Mouse (Mus musculus) urinary bladder, adult 2 months (tissue): ENCODE data around the gene Nup205. TPM values are rescaled to one million over a fixed set of nuclear protein-coding genes. Genes with fewer than 3 reads are reported as not detected.
"Not testable (repeated sequence)": the region's sequence is repeated elsewhere in the genome, so short reads cannot be mapped to it uniquely, and the experiment has no call there.

Experiments used
- DNase-seq: peaks from one replicate; pipeline ENCODE4 v3.0.0; 2022; ENCODE audit warnings: low spot score
- polyA plus RNA-seq: library from polyadenylated mRNA; depleted of rRNA; stranded (reverse); fragments of >200 nt; gene quantifications from 2 replicates; pipeline ENCODE4 v1.2.3, GENCODE M21; 2012; rRNA removed

Gene Nup205
- 15.8 and 19.3 TPM in 2 replicates for polyA plus RNA-seq

DNA sequence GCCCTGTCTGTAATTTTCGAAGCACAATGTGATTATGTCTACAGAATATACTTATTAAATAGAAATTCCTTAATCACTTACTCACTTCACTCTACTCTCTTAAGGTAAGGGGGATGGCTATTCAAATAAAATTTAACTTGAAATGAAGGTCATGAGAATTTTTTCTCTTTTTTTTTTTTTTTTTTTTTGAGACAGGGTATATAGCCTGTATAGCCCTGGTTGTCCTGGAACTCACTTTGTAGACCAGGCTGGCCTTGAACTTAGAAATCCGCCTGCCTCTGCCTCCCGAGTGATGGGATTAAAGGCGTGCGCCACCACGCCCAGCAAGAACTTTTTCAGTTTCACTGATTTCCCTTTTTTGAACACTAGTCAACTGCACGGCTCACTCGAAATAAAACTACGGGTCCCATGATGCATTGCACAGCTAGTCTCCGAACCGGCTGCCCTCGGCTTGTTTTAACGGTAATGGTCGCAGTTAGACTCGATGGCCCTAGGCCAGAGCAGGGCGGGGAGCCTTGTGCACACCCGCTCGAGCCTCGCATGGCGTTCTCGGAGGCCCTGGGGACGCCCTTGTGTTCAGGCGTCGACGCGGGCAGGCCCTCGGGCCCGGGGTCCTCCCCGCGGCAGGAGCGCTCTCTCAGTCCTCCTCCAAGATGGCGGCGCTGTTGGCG, at the start of gene Nup205:
TSS of gene Nup205 (plus strand) at position 443 of the 671 bp plus-strand sequence.
- peak; percentile 82 for DNase-seq

DNA sequence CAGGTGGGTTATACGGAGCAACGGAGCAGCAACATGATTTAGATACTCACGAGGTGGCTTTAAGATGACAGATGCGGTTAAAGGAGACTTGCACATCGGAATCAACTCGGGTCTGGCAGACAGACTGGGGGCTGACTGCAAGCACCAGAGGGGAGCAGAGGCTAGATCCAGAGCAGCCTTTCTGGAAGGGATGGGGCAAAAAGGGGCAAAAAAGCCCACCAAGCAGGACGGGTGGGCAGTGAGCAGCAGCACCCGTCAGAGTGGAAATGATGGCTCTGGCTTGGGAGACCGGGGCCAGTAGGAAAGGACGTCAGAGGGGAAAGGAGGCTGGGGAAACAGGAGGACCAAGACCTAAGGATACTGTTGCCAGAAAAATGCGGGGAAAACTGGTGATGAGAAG, 44.4 kb upstream of the Nup205 start:
- no peak for DNase-seq

DNA sequence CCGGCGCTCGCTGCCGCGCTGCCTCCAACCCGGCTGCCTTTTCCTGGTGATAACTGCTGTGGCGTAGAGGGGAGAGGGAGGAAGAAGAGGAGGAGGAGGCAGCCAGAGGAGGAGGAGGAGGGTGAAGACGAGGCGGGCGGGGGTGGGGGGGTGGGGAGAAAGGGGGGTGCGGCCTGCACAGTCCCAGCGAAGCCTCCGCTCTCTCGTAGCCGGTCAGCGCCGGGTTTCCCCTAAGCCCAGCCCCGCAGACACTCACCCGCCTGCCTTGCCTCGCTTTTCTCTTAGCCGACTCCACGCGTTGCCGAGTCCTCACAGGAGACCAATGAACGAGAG, 44.0 kb upstream of the Nup205 start:
- DNase-seq, result no peak

DNA sequence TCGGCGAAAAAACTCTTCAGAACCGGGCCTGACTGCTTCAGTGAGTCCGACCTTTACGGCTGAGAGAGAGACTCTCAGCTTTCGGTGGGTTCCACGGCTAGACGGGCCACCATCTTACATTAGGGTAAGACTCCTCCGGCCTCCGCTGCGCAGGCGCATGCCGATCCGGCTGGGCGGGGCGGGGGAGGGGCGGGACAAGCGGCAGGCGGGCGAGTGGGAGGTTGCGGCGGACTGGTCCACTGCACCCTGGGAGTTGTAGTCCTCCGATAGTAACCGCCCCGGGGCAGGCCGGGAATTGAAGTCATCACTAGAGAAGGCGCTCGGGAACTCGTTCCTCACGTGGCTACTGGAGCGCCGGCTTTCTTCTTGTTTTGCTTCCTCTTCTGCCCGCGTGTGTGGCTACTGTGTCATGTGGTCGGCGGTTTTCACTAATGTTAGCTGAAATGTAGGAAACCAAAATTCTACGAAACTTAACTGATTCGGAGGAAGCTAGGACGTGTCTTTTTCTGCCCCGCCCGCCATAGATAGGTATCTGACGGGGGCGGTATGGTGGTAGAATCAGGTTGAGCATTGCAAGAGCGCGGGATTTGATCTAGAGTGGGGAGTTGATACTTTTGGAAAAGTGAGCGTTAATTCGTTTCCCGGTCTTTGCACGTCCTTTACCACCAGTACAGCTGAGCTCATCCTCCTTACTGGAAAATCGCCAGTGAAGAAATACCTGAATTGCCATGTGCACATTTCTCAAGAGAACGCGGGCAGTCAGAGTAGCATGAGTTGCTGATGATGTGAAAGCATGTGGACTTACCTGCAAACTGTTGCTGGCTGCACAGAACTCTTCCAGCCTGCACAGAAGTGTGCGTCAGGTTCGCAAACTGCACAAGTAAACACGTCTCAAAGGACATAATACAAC, 43.4 kb upstream of the Nup205 start, which contains the start of gene Cnot4:
TSS of gene Cnot4 (minus strand) at position 146 of the 910 bp plus-strand sequence.
- peak; percentile 91 for DNase-seq

DNA sequence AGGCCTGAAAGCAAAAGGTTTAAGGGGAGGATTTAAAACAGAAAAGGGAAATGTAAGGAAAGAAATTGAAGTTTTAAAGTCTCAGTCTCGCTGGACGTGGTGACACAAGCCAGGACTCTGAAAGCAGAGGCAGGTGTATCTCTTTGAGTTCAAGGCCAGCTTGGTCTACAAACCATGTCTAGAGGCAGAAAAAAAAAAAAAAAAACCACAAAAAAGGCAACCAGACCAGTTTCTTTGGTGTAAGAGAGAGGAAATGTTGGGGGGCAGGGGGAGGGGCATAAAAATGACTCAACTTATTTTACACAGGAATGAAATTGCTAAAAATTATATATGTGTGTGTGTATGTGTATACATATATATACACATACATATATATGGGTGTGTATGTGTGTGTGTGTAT, 42.4 kb upstream of the Nup205 start:
- no peak for DNase-seq

DNA sequence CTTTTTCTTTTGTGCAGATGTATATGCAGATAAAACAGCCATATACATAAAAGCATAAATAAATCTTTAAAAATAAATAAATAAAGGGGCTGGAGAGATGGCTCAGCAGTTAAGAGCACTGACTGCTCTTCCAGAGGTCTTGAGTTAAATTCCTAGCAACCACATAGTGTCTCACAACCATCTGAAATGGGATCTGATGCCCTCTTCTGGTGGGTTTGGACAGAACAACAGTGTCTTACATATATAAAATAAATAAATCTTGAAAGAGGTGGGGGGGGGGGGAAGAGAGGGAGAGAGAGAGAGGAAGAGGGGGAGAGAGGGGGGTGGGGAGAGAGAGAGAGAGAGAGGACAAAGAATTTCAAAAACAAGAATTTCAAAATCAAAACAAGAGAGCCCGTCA, 36.9 kb upstream of the Nup205 start:
- no peak for DNase-seq

DNA sequence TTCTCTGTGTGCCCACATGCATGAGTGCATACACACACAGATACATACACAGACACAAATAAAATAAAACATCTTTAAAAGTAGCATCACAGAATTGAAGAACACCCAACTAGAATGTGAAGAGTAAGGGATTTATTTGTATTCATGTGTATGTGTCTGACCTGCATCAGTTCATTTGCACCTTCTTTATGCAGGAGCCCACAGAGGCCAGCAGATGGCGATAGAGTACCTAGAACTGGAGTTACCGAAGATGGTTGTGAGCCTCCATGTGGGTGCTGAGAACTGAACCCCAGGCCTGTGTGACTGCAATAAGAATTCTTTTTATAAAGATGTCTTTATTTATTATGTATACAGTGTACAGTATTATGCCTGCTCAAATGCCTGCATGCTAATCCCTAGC, 31.7 kb upstream of the Nup205 start:
- no peak for DNase-seq

DNA sequence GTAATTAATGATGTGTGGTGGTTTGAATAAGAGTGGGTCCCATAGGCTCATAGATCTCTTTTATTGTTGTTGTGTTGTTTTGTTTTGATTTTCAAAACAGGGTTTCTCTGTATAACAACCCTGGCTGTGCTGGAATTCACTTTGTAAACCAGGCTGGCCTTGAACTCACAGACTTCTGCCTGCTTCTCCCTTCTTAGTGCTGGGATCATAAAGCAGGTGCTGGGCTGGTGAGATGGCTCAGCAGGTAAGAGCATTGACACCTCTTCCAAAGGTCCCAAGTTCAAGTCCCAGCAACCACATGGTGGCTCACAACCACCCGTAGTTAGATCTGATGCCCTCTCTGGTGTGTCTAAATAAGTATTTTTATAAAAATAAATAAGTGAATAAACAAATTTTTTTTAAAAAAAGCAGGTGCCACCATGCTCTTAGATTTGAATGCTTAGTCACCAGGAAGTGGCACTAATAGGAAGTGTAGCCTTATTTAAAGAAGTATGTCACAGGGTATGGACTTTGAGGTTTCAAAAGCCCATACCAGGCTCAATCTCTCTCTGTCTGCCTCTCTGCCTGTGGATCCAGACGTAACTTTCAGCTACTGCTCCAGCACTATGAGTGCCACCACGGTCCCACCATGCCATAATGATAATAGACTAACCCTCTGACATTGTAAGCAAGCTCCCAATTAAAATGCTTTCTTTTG, 29.3 kb upstream of the Nup205 start:
- DNase-seq, result no peak

DNA sequence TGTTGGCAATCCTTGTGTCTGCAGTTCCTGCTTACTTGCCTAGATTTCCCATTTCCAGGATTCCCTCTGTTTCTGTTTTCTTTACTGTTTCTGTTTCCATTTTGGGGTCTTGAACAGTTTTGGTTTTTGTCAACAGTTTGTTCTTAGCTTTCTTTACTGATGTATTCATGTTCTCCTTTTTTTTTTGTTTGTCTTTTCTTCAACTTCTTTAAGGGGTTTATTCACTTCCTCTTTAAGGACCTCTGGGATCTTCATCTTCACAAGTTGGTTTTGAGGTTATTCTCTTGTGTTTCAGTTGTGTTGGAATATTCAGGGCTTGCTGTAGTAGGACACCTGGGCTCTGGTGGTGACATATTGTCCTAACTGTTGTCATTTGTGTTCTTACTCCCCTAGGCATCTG, 22.7 kb upstream of the Nup205 start:
- DNase-seq, result no peak

DNA sequence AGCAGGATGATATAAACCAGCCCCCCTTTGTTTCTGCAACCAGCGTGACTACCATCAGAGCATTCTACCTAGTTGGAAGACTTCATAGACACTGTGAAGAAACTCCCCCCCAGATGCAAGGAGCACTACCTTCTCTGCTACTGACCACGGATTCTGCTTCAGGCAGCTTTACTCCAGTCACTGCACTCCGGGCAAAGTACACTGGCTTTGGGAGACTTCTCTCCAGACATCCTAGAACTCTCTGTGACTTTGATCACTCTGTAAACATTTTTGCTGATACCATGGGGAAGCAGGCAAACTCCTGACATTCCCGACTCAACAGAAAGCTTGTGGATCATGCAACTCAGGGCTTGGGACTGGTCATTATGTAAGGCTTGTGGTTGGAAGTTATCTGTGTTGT, 8.0 kb upstream of the Nup205 start:
- DNase-seq, result no peak

DNA sequence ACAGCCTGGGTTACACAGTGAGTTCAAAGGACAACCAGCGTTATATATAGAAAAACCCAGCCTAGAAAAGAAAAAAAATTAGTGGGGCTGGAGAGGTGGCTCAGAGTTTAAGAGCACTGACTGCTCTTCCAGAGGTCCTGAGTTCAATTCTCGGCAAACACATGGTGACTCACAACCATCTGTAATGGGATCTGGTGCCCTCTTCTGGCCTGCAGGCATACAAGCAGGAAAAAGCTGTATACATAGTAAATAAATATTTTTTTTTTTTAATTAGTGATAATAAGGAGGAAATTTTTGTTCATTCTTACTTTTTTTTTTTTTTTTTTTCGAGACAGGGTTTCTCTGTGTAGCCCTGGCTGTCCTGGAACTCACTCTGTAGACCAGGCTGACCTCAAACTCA, 5.2 kb upstream of the Nup205 start:
- not testable (repeated sequence) for DNase-seq

DNA sequence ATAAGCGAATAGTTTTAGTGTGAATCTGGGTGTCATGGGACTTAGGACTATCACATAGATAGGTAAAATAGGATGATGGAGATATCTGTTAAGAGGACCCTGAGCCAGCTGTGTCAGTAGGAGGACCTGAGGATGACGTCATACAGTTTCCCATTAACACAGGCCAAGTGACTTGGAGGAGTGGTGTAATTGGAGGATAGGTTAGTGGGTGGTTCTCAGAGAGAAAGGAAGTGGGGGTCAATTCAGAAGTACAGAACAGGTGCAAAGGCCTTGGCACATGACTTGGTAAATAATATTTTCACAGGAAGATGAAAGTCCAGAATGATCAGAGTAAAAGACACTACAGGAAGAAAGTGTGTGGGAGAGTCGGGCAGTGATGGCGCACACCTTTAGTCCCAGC, 4.0 kb upstream of the Nup205 start:
- no peak for DNase-seq

DNA sequence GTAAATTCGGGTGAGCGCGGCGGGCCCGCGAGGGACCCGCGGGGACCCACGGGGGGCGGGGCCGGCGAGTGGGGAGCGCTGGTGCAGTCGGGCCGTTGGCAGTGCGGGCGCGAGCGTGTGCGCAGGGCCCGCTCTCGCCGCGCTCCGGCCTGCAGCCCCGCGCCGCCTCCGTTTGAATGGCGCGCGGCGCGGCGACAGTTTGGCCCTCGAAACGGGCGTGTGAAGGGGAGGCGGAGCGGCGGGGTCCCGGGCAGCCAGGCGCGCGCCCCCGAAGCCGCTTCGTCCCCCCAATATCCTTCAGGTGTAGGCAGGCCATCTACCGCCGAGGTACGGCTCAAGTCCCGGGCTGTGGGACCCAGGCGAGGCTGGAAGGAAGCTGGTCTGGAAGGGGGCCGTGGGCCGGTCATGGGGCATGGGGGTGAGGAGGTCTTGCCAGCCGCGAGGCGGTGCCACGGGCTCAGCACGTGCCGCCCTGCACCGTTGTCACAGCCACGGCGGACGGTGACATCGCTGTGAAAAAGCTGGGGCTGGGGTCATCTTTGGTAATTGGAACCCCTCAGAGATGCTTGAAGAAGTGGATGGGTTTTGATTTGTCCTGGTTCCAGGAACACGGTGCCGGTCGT, 540 bp downstream of the Nup205 start:
- DNase-seq, result no peak

DNA sequence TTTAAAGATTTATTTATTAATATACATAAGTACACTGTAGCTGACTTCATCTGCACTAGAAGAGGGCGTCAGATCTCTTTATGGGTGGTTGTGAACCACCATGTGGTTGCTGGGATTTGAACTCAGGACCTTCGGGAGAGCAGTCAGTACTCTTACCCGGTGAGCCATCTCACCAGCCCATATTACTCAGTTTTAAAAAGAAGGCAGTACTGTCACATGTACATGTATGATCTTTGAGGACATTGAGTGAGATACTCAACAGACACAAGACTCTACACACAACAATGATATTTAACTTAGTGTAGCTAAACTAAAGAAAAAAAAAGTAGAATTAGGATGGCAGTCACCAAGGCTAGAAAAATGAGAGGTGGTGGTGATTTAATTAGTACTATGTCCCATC, 2.1 kb downstream of the Nup205 start:
- DNase-seq, result not testable (repeated sequence)

DNA sequence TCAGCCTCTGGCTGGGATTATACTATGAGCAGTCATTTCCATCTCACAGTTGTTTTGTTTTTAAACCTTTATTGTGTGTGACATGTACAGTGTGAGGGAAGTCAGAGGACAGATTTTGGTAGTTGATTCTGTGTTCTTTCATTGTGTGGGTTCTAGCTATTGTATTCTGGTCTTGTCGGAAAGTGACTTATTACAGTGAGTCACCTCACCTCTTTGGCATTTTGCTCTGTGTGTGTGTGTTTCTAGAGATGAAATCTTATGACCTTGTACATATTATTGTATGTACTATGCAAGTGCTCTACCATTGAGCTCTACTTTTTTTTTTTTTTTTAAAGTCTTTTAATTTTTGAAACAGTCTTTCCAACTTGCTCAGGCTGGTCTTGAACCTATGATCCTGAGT, 7.6 kb downstream of the Nup205 start:
- DNase-seq, result no peak

DNA sequence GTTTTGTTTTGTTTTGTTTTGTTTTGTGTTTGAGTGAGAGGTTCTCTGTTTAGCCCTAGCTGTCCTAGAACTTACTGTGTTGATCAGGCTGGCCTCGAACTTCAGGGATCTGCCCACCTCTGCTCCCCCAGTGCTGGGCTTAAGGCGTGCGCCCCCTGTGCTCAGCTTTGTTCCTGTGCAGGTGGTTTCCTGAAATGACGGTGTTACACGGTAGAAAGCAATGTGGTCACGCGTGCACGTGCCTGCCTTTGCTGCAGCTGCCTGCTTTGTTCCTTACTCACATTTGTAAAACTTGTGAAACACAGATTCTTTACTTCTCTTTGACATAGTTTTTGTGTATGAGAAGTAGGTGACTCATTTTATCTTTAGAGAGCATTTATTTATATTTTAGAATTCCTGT, 14.0 kb downstream of the Nup205 start:
- DNase-seq, result no peak

DNA sequence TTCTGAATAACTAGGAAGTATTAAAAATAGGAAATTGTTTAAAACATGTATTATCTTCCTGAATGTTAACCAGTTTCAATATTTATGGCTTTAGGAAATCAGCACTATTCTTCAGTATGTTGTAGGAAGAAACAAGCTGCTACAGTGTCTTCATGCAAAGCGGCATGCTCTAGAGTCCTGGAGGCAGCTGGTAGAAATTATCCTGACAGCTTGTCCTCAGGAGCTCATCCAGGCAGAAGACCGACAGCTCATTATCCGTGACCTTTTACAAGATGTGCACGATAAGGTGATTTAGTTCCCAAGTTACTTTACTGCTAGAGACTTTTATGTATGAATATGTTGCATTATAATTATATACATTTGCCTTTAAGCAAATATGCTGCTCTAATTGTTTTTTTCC, 48.5 kb downstream of the Nup205 start:
- no peak for DNase-seq

DNA sequence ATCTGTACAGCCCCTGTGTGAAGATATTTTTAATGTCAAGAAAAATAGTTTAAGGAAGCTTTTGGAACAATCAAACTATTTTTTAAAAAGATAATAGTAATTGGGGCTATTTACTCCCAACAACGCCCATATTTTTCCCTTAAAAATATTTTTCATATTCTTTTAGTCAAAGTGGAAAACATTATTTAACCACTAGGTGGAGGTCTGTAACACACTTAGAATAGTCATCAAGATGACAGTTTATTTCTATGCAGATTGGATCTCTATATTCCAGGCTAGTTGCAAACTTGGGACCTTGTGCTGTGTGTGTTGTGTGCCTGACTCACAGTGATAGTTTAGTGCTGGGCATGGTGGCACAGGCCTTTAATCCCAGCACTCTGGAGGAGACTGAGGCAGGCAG, 52.2 kb downstream of the Nup205 start:
- no peak for DNase-seq

DNA sequence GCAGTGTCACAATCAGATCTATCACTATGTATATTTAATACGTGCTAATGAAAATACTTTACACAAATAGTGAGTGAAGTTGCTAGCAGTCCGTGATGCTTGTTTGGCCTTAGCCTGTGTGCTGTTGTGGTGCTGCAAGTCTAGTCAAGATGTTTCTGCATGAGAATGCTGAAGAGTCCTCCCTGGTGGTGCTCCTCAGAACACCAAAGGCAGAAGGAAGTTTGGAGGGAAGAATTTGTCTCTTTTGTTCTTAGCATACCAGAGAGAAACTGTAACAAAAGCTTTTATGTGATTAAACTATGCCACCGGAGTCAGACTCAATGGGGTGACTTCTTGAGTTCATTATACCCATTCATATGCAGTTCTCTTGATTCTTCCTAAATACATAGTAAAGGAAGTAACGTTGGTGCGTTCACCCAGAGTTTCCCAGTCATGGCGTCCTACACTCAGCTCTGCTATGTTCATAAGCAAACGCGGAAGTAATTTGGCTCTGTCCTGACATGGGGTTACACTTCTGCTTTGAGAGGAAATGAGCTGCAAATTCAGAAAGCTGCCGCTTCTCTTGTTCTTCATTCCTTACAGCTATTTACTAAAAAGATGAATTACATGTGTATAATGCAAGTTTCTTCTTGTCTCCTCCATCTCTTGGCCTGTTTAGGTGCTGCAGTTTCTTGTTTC, 59.0 kb downstream of the Nup205 start:
- DNase-seq, result no peak

DNA sequence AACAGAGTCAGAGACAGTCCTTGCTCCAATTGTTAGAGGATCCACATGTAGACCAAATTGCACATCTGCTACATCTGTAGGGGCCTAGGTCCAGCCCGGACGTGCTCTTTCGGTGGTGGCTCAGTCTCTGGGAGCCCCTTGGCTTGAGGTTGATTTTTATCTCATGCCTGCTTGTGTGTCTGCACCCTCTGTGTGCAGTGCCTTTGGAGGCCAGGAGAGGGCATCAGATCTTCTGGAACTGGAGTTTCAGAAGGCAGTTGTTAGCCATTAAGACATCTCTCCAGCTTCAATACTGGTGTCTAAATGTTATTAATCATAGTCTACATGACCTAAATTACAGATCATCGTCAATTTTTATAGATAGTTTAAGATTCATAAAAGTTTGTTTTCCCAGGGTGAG, 66.0 kb downstream of the Nup205 start:
- no peak for DNase-seq

DNA sequence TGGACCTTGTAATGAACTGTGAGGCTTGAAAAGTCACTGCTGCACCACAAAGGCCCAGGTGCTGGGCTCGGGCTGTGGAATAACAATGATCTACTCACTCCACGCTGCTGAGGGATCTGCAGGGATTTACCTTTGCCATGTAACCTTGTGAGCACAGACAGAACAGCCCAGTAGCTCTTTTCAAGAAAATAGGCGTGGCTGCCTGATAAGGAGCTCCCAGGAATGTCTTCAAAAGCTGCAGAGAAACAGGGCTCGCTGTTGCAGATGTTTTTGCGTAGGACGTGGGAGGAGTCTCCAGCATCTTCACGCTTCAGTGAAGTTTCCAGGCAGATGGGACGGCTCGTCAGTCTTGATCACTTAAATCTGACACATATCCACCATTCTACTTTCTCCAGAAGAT, 66.8 kb downstream of the Nup205 start:
- DNase-seq, result no peak

DNA sequence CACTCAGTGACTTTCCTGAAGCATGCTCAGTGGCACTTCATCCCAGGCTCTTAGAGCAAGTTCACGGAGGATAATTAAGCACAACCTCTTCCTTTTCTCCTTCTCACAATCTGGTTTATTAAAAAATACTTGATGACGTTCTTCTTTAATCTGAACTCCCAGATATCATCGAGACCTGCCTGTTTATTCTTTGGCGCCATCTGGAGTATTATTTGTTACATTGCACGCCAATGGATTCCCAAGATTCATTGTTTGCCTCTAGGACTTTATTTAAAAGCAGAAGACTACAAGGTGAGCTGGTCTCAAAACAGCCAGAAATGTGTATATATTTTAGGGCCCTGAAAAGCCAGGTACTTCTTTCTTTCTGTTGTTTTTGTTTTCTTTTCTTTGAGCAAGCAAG, 67.9 kb downstream of the Nup205 start:
- no peak for DNase-seq
